Mouse (Mus musculus) CH12.LX (cell line): ENCODE data around the gene Cpa1. TPM values are rescaled to one million over a fixed set of nuclear protein-coding genes. Genes with fewer than 3 reads are reported as not detected.

Experiments used
- DNase-seq: peaks from one replicate; pipeline ENCODE4 v3.0.0-alpha.2; 2013; ENCODE audit errors: extremely low read depth
- H3K27ac ChIP-seq: 2 replicates; pipeline ENCODE4 v1.5.1; 2012; ENCODE audit warnings: low read depth, mild to moderate bottlenecking, control low read depth, moderate library complexity; ENCODE audit not compliant: insufficient read depth
- H3K27me3 ChIP-seq: replicated peaks from 2 replicates; pipeline ENCODE3; 2012; ENCODE audit warnings: inconsistent platforms
- H3K36me3 ChIP-seq, 2 experiments: replicated peaks in 1 of 2; 2 replicates each; pipeline versions ENCODE3 to v1.6.1; 2012; ENCODE audit warnings: inconsistent platforms in 1 of 2, low read length in 1 of 2, mild to moderate bottlenecking in 1 of 2, mixed read lengths in 1 of 2, moderate library complexity in 1 of 2; ENCODE audit not compliant: control insufficient read depth in 1 of 2, insufficient read depth in 1 of 2
- H3K4me1 ChIP-seq, 2 experiments: 2 replicates each; pipeline ENCODE4 v1.6.1; 2012; ENCODE audit warnings: inconsistent platforms in 1 of 2, moderate library complexity in 1 of 2; ENCODE audit not compliant: insufficient read depth in 2 of 2, control insufficient read depth in 1 of 2
- H3K4me2 ChIP-seq: 2 replicates; pipeline ENCODE4 v1.6.1; 2012; ENCODE audit warnings: low read depth, mild to moderate bottlenecking, control low read depth; ENCODE audit not compliant: poor library complexity, insufficient read depth, severe bottlenecking
- H3K4me3 ChIP-seq, 3 experiments: fragments of 150-350 bp in 1 of 3; sonication (generic) in 1 of 3; replicated peaks in 1 of 3; 2 replicates each; pipeline versions ENCODE3 to v1.5.1; 2011 to 2012; ENCODE audit warnings: low read depth in 2 of 3, low read length in 2 of 3, mild to moderate bottlenecking in 2 of 3, moderate library complexity in 2 of 3, control low read depth in 1 of 3, improper control_type of control experiment in 1 of 3, inconsistent platforms in 1 of 3, mixed read lengths in 1 of 3; ENCODE audit not compliant: poor library complexity in 1 of 3
- H3K79me2 ChIP-seq: replicated peaks from 2 replicates; pipeline ENCODE4 v1.6.1; 2012; ENCODE audit warnings: mild to moderate bottlenecking, moderate library complexity; ENCODE audit not compliant: control insufficient read depth, poor library complexity, insufficient read depth, severe bottlenecking; ENCODE audit errors: extremely low read depth
- H3K9ac ChIP-seq: 2 replicates; pipeline ENCODE4 v1.6.1; 2012; ENCODE audit warnings: low read depth, mild to moderate bottlenecking, control low read depth, moderate library complexity; ENCODE audit not compliant: insufficient read depth
- H3K9me3 ChIP-seq: replicated peaks from 2 replicates; pipeline ENCODE3; 2012; ENCODE audit warnings: low read length, inconsistent platforms, mixed read lengths
- CHD1 ChIP-seq: IDR thresholded peaks from 2 replicates; pipeline ENCODE4 v1.6.1; 2012; ENCODE audit warnings: low read depth, low read length, improper control_type of control experiment, inconsistent platforms
- ETS1 ChIP-seq: conservative IDR thresholded peaks from 2 replicates; pipeline ENCODE4 v1.6.1; 2012; ENCODE audit warnings: low read depth, mild to moderate bottlenecking, inconsistent platforms, low read length, improper control_type of control experiment, moderate library complexity
- HCFC1 ChIP-seq: IDR thresholded peaks from 2 replicates; pipeline ENCODE4 v1.6.1; 2012; ENCODE audit warnings: low read depth, mild to moderate bottlenecking, inconsistent platforms, low read length, improper control_type of control experiment
- JUN ChIP-seq: IDR thresholded peaks from 2 replicates; pipeline ENCODE4 v1.6.1; 2011; ENCODE audit warnings: low read depth, mild to moderate bottlenecking, low read length, improper control_type of control experiment, moderate library complexity; ENCODE audit not compliant: insufficient read depth
- KAT2A ChIP-seq: IDR thresholded peaks from 2 replicates; pipeline ENCODE4 v1.6.1; 2012; ENCODE audit warnings: low read length, improper control_type of control experiment, inconsistent platforms; ENCODE audit not compliant: insufficient replicate concordance
- MAFK ChIP-seq: IDR thresholded peaks from 2 replicates; pipeline ENCODE4 v1.6.1; 2011; ENCODE audit warnings: low read length, improper control_type of control experiment; ENCODE audit not compliant: insufficient replicate concordance
- MEF2A ChIP-seq: IDR thresholded peaks from 2 replicates; pipeline ENCODE4 v1.6.1; 2014; ENCODE audit warnings: low read depth, mild to moderate bottlenecking, inconsistent platforms, low read length, improper control_type of control experiment, borderline replicate concordance
- MYC ChIP-seq: IDR thresholded peaks from 2 replicates; pipeline ENCODE4 v1.6.1; 2011; ENCODE audit warnings: low read depth, mild to moderate bottlenecking, improper control_type of control experiment, low read length
- NRF1 ChIP-seq: IDR thresholded peaks from 2 replicates; pipeline ENCODE4 v1.6.1; 2014; ENCODE audit warnings: low read depth, mild to moderate bottlenecking, inconsistent platforms, low read length, improper control_type of control experiment, moderate library complexity
- POLR2A ChIP-seq: IDR thresholded peaks from 2 replicates; pipeline ENCODE4 v1.6.1; 2011; ENCODE audit warnings: low read depth, mild to moderate bottlenecking, improper control_type of control experiment, low read length
- POLR2AphosphoS2 ChIP-seq: IDR thresholded peaks from 2 replicates; pipeline ENCODE4 v1.6.1; 2011; ENCODE audit warnings: low read depth, low read length, improper control_type of control experiment
- RAD21 ChIP-seq: IDR thresholded peaks from 2 replicates; pipeline ENCODE4 v1.6.1; 2011; ENCODE audit warnings: low read depth, mild to moderate bottlenecking, low read length, improper control_type of control experiment, moderate library complexity
- SIN3A ChIP-seq: IDR thresholded peaks from 2 replicates; pipeline ENCODE4 v1.6.1; 2012; ENCODE audit warnings: low read length, improper control_type of control experiment, inconsistent platforms
- SMC3 ChIP-seq: IDR thresholded peaks from 2 replicates; pipeline ENCODE4 v1.6.1; 2011; ENCODE audit warnings: low read depth, low read length, improper control_type of control experiment
- TBP ChIP-seq: conservative IDR thresholded peaks from 2 replicates; pipeline ENCODE4 v1.6.1; 2011; ENCODE audit warnings: low read depth, low read length, improper control_type of control experiment
- TCF12 ChIP-seq: IDR thresholded peaks from 2 replicates; pipeline ENCODE4 v1.6.1; 2014; ENCODE audit warnings: low read depth, mild to moderate bottlenecking, inconsistent platforms, low read length, improper control_type of control experiment
- UBTF ChIP-seq: IDR thresholded peaks from 2 replicates; pipeline ENCODE4 v1.6.1; 2012; ENCODE audit warnings: low read depth, mild to moderate bottlenecking, inconsistent platforms, low read length, improper control_type of control experiment, moderate library complexity
- USF1 ChIP-seq: IDR thresholded peaks from 2 replicates; pipeline ENCODE4 v1.6.1; 2014; ENCODE audit warnings: low read depth, mild to moderate bottlenecking, inconsistent platforms, low read length, improper control_type of control experiment
- USF2 ChIP-seq: conservative IDR thresholded peaks from 2 replicates; pipeline ENCODE4 v1.6.1; 2011; ENCODE audit warnings: low read depth, low read length, improper control_type of control experiment
- ZC3H11A ChIP-seq: IDR thresholded peaks from 2 replicates; pipeline ENCODE4 v1.6.1; 2012; ENCODE audit warnings: low read depth, mild to moderate bottlenecking, inconsistent platforms, low read length, improper control_type of control experiment
- ZNF384 ChIP-seq: IDR thresholded peaks from 2 replicates; pipeline ENCODE4 v1.6.1; 2012; ENCODE audit warnings: low read depth, low read length, improper control_type of control experiment, inconsistent platforms
- dilution Hi-C: fragments of 300-500 bp; cut with MboI; formaldehyde crosslinking; loops from 2 replicates; pipeline ENCODE4 v1.14.3; 2020; ENCODE audit warnings: low sequenced_read_pairs; ENCODE audit not compliant: extremely low pct_unique_long_range_greater_than_20kb, extremely low pct_ligation_motif_present
- in situ Hi-C: fragments of 300-500 bp; cut with MboI; formaldehyde crosslinking; loops from 3 replicates; pipeline ENCODE4 v1.14.3; 2019; ENCODE audit warnings: low sequenced_read_pairs, low pct_ligation_motif_present, low pct_unique_long_range_greater_than_20kb, mixed read lengths
- polyA plus RNA-seq: library from polyadenylated mRNA; unstranded; fragments of >175 nt; gene quantifications from 2 replicates; pipeline ENCODE4 v1.2.1, GENCODE M21; 2012; ENCODE audit warnings: low read depth; ENCODE audit not compliant: insufficient read length
- total RNA-seq, 2 experiments: library from RNA; depleted of rRNA; stranded (reverse); fragments of 300-350 nt in 1 of 2; fragments of >200 nt in 1 of 2; gene quantifications; 2 replicates each; pipeline ENCODE4 v1.2.3; 2012 to 2014

The Cpa1 gene
- total and polyA plus RNA-seq, 3 experiments = not detected

GRCm38 (mm10) chr6:30604342-30604867 lies 34.6 kb upstream of the Cpa1 start:
- H3K9me3 ChIP-seq = no peaks in the 10 kb centered on the region
- no peaks in the 10 kb centered on the region for H3K79me2 ChIP-seq
- H3K36me3 ChIP-seq = no peaks in the 10 kb centered on the region
- H3K4me2 ChIP-seq = no peak overlapping the region
- in situ Hi-C loops (no loop called here), dilution Hi-C loops (no loop called here)
- H3K27me3 ChIP-seq = no peaks in the 10 kb centered on the region
- H3K4me3 ChIP-seq = no peak overlapping the region
- no peak for DNase-seq
- H3K9ac ChIP-seq = no peak overlapping the region
- TF ChIP-seq TCF12 (no peak), USF1 (no peak), JUN (no peak), USF2 (no peak), KAT2A (no peak), MAFK (no peak), ETS1 (no peak), ZNF384 (no peak), SMC3 (no peak), ZC3H11A (no peak), UBTF (no peak), MEF2A (no peak), NRF1 (no peak), HCFC1 (no peak), MYC (no peak), SIN3A (no peak), CHD1 (no peak), TBP (no peak), POLR2A (no peak), RAD21 (no peak)
- no peak overlapping the region for H3K27ac ChIP-seq
- no peaks in the 10 kb centered on the region for H3K4me1 ChIP-seq

DNA sequence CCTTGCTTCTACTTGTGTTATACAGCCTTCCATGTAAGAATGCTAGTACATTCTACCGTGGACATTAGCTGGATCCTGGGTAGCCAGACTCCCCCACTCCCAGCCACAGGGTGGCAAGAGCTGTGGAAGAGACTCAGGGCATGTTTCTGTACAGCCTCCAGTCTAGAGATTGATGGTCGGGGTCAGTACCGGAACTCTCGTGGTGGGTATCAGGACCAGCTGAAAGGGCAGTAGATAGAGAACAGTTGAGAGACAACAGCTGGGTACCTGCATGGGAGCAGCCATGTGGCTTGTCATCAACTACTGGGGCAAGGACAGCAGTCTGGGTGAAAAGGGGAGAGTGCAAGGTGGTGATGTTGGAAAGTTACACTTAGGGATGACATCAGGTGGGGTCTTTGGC lies 33.9 kb upstream of the Cpa1 start:
- Histone ChIP-seq H3K4me2 (no peak overlapping the region), H3K27ac (no peak overlapping the region), H3K79me2 (no peaks in the 10 kb centered on the region), H3K9me3 (no peaks in the 10 kb centered on the region), H3K27me3 (no peaks in the 10 kb centered on the region), H3K4me1 (no peaks in the 10 kb centered on the region), H3K36me3 (no peaks in the 10 kb centered on the region), H3K9ac (no peak overlapping the region), H3K4me3 (no peak overlapping the region)
- no peak for TF ChIP-seq CHD1
- no peak for TF ChIP-seq HCFC1
- TF ChIP-seq TBP = no peak
- no peak for TF ChIP-seq ETS1
- no peak for TF ChIP-seq JUN
- TF ChIP-seq POLR2AphosphoS2 = no peak
- no peak for DNase-seq
- in situ Hi-C loops (no loop called here), dilution Hi-C loops (no loop called here)
